Mouse (Mus musculus) forebrain, embryonic 11.5 days (tissue): ENCODE measurements at regions not wholly inside any gene's neighbourhood (a gene's known extent, or its start where the extent isn't known, plus 50 kb on each side); places are given as distances from the start of the nearest gene placed in this dataset.
A peak's percentile ranks its signal among the peaks of the same experiment; 100 is the strongest.

Experiments used
- ATAC-seq: fragments of 200-750 bp; cut with Nextera tagmentation; replicated peaks from 2 replicates; pipeline ENCODE4 v1.8.0; 2017; ENCODE audit warnings: moderate TSS enrichment; ENCODE audit not compliant: low FRiP score
- DNase-seq: peaks from one replicate; pipeline ENCODE4 v3.0.0-alpha.2; 2017; ENCODE audit warnings: low spot score
- H3K27ac ChIP-seq: fragments of 300-500 bp; sonication (generic); 2 replicates; pipeline ENCODE4 v1.5.1; 2014; ENCODE audit warnings: low read depth, low read length
- H3K27me3 ChIP-seq: fragments of 300-500 bp; sonication (generic); 2 replicates; pipeline ENCODE4 v1.6.1; 2014; ENCODE audit warnings: mild to moderate bottlenecking, low read length, mixed read lengths; ENCODE audit not compliant: control insufficient read depth, insufficient read depth
- H3K36me3 ChIP-seq: fragments of 300-500 bp; sonication (generic); 2 replicates; pipeline ENCODE4 v1.6.1; 2014; ENCODE audit warnings: mild to moderate bottlenecking, low read length, moderate library complexity, mixed read lengths; ENCODE audit not compliant: control insufficient read depth, insufficient read depth
- H3K4me1 ChIP-seq: fragments of 300-500 bp; sonication (generic); replicated peaks from 2 replicates; pipeline ENCODE4 v1.6.1; 2014; ENCODE audit warnings: low read length, mixed read lengths; ENCODE audit not compliant: control insufficient read depth, insufficient read depth
- H3K4me2 ChIP-seq: fragments of 300-500 bp; sonication (generic); 2 replicates; pipeline ENCODE4 v1.6.1; 2014; ENCODE audit warnings: low read depth, mild to moderate bottlenecking, low read length, moderate library complexity, mixed read lengths; ENCODE audit not compliant: severe bottlenecking
- H3K4me3 ChIP-seq: fragments of 300-500 bp; sonication (generic); 2 replicates; pipeline ENCODE4 v1.5.1; 2014; ENCODE audit warnings: low read depth, low read length
- H3K9ac ChIP-seq: fragments of 300-500 bp; sonication (generic); 2 replicates; pipeline ENCODE4 v1.6.1; 2014; ENCODE audit warnings: low read length
- H3K9me3 ChIP-seq: fragments of 300-500 bp; sonication (generic); 2 replicates; pipeline ENCODE4 v1.6.1; 2016; ENCODE audit warnings: low read length, mixed read lengths; ENCODE audit not compliant: control insufficient read depth
- WGBS: fragments of 180-500 bp; shearing (Covaris S2); extraction: QIAGEN DNeasy Blood & Tissue Kit; methylation state at CpG from one replicate; pipeline ENCODE4 v1.1.7; 2014; 5-methylcytosine and 5-hydroxymethylcytosine counted together

DNA sequence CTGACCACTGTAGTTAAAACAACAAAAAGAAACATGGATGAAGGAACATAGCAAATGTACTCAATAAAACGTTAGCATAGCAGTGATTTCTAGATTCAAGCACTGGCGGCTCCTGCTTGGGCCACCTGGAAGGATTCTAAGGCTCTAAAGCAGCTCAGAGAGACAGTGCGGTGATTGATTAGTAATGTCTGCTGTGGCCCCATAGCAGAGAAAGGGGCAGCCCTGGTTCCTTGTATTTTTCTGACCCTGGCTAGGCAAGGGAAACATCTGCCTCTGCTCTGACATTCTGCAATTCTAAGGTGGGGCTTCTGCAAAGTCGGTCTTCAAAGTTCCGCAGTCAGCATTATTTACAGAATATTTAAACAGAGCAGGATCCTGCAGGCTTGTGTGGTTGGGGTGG is 84.1 kb downstream of the 2410131K14Rik start:
- WGBS, result 88% methylated on average over 5 of the region's 5 CpGs

DNA sequence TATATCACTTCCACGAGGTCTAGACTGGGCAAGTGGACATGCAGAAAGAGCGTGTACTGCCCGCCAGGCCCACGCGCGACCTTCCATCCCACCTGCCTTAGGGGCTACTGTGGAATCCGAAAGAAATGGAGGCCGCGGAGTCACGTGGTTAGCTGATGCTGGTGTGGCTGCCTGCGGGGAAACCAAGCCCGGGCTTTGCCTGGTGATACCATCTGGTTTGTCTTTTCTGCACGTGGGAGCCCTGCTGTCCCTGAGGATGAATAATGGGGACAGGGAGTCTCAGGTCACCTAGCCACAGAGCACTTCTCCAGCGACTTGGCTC is 86.2 kb downstream of the 2410131K14Rik start:
- Histone ChIP-seq H3K4me1 (peaks cover 8% of the 10 kb centered on the region), H3K27ac (no peak overlapping the region), H3K9ac (peak overlapping the region; percentile 58; the same call in 1 of the 2 replicates), H3K4me3 (peak overlapping the region; percentile 2; the same call in 1 of the 2 replicates), H3K36me3 (no peaks in the 10 kb centered on the region), H3K27me3 (peaks cover 9% of the 10 kb centered on the region; the same call in 1 of the 2 replicates), H3K9me3 (no peaks in the 10 kb centered on the region; the same call in 1 of the 2 replicates), H3K4me2 (peak overlapping the region; percentile 77)
- 24% methylated on average over 14 of the region's 14 CpGs for WGBS
- ATAC-seq, result peak; percentile 29; the same call in 1 of the 2 replicates
- peak; percentile 76 for DNase-seq

More for the DNA sequence above, 84.1 kb downstream of the 2410131K14Rik start:
- Histone ChIP-seq H3K9me3 (no peaks in the 10 kb centered on the region; the same call in 1 of the 2 replicates), H3K4me3 (no peak overlapping the region), H3K36me3 (no peaks in the 10 kb centered on the region), H3K27me3 (peaks cover 9% of the 10 kb centered on the region; the same call in 1 of the 2 replicates), H3K27ac (no peak overlapping the region), H3K4me2 (no peak overlapping the region), H3K9ac (no peak overlapping the region), H3K4me1 (peaks cover 8% of the 10 kb centered on the region)
- DNase-seq (no peak), ATAC-seq (no peak)

DNA sequence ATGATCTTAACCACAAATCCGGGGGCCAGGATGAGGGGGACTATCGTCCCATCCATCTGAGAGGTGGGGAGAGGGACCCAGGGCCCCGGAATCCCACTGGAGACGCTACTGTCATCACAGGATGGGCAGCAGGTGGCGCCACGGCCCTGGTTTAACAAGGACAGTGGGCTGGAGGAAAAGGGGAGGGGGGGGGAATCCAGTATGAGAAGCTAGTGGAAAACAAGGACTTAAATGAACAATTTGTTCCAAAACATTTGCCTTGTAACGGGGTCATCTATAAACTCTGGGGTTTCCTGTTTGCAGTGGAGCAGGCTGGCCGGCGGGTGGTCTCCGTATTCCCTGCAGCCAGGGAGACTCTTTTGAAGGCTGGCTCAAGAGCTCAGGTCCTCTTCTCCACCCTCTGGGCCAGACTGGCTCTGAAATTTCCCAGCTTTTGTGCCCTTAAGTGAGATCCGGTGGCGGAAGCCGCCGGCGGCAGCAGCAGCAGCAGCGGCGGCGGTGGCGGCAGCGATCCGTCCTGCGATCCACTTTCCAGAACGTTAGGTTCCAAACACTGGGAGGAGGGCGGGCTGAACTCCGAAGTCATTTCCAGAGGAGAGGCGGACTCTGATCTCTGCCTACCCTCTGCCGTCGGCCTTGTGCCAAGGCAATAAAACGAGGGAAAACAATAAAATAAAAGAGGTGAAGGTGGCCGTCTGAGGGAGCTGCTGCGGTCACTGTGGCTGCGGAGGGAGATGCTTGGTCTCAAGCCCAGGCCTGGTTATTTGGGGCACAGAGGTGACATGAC is 86.8 kb downstream of the 2410131K14Rik start:
- Histone ChIP-seq H3K27ac (peak overlapping the region; percentile 32; the same call in 1 of the 2 replicates), H3K4me2 (peak overlapping the region; percentile 77), H3K4me1 (peaks cover 8% of the 10 kb centered on the region), H3K36me3 (no peaks in the 10 kb centered on the region), H3K9me3 (no peaks in the 10 kb centered on the region; the same call in 1 of the 2 replicates), H3K4me3 (peak overlapping the region; percentile 31), H3K27me3 (peaks cover 9% of the 10 kb centered on the region; the same call in 1 of the 2 replicates), H3K9ac (peak overlapping the region; percentile 58)
- DNase-seq (peak; percentile 92), ATAC-seq (peak; percentile 58)
- WGBS, result under 1% methylated on average over 32 of the region's 32 CpGs

DNA sequence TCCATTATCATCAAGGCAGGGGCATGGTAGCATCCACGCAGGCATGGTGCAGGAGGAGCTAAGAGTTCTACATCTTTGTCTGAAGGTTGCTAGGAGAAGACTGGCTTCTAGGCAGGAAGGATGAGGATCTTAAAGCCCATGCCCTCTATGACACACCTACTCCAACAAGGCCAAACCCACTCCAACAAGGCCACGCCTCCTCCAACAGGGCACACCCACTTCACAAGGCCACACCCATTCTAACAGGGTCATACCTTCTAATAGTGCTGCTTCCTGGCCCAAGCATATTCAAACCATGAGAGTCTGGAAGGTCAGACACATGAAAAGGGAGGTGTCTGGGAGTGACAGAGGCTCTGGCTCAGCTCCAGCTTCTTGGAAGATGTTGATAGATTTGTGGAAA is 89.0 kb downstream of the 2410131K14Rik start:
- no peaks in the 10 kb centered on the region for H3K36me3 ChIP-seq
- DNase-seq, result no peak
- H3K4me3 ChIP-seq, result no peak overlapping the region
- peaks cover 4% of the 10 kb centered on the region; the same call in 1 of the 2 replicates for H3K27me3 ChIP-seq
- H3K4me2 ChIP-seq, result no peak overlapping the region
- no peak overlapping the region for H3K9ac ChIP-seq
- H3K4me1 ChIP-seq, result peaks cover 5% of the 10 kb centered on the region
- 93% methylated on average over 2 of the region's 2 CpGs for WGBS
- no peaks in the 10 kb centered on the region; the same call in 1 of the 2 replicates for H3K9me3 ChIP-seq
- ATAC-seq, result no peak
- no peak overlapping the region for H3K27ac ChIP-seq

DNA sequence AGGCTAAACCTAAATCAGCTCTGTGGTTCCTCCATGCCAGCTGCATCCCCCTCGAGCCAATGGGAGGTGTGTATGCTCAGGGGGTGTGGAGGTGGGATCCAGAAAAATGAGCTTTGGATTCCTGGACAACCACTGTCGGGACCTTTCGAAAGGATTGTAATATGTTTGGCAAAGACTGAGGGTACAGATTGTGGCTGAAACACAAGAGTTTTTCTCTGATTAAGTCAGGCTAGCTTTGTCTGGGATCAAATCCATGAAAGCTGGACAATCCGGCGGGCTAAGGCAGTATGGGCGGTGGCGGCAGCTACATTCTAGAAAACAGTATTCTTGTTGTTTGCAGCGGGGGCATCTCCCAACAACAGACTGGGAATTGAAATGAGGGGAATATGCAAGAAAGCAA is 93.2 kb downstream of the 2410131K14Rik start:
- ATAC-seq (no peak), DNase-seq (no peak)
- no peaks in the 10 kb centered on the region for H3K4me1 ChIP-seq
- no peak overlapping the region for H3K4me3 ChIP-seq
- H3K9ac ChIP-seq, result no peak overlapping the region
- H3K27me3 ChIP-seq, result no peaks in the 10 kb centered on the region
- no peaks in the 10 kb centered on the region for H3K9me3 ChIP-seq
- no peak overlapping the region for H3K4me2 ChIP-seq
- 93% methylated on average over 8 of the region's 8 CpGs for WGBS
- H3K36me3 ChIP-seq, result no peaks in the 10 kb centered on the region
- H3K27ac ChIP-seq, result no peak overlapping the region

DNA sequence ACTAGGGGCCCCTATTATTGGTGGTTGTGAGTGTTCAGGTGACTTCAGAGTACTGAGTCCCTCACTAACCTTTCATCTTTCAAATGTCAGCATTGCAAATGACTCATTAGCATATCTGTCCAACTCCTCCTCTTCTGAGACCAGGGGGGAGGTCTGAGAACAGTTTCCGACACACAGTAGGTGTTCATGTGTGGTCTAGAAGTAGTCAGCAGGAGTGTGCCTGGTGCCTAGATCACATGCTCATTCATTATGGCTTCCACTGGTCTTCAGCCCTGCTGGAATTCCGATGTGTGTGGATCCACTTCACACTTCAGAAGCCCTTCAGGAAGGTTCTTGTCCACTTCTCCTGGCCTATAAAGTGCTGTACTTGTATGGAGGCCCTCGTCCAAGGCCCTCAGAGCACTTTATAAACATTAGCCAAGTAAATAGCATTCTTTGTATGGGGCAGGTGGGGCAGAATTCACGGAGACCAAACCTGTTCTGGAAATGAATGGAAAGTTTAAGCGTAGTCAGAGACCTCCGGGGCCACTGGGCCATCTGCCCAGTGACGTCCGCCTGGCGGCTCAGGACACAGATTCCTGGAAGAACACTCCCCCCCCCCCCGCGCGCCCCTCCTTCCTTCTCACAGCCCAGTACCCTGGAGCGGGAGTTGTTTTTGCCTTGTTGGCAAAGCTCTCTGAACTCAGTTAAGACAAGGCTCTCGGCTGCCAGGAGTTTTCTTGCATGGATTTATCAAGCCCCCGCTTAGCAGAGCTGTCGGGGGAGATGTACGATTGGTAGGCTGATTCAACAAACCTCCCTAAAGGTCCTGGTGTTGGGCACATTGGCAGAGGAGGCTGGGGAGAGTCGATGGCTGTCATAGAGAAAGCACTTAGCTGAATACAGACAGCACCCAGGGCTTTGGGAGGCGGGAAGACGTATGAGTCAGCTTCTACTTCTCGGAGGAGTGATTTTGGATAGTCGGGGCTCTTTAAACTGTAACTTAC is 94.9 kb downstream of the 2410131K14Rik start:
- H3K27me3 ChIP-seq, result no peaks in the 10 kb centered on the region
- no peak for DNase-seq
- H3K9ac ChIP-seq, result no peak overlapping the region
- no peak overlapping the region for H3K4me3 ChIP-seq
- no peak overlapping the region for H3K4me2 ChIP-seq
- H3K9me3 ChIP-seq, result no peaks in the 10 kb centered on the region
- peaks cover 4% of the 10 kb centered on the region for H3K4me1 ChIP-seq
- H3K27ac ChIP-seq, result no peak overlapping the region
- WGBS, result 66% methylated on average over 22 of the region's 22 CpGs
- H3K36me3 ChIP-seq, result no peaks in the 10 kb centered on the region
- ATAC-seq, result no peak

DNA sequence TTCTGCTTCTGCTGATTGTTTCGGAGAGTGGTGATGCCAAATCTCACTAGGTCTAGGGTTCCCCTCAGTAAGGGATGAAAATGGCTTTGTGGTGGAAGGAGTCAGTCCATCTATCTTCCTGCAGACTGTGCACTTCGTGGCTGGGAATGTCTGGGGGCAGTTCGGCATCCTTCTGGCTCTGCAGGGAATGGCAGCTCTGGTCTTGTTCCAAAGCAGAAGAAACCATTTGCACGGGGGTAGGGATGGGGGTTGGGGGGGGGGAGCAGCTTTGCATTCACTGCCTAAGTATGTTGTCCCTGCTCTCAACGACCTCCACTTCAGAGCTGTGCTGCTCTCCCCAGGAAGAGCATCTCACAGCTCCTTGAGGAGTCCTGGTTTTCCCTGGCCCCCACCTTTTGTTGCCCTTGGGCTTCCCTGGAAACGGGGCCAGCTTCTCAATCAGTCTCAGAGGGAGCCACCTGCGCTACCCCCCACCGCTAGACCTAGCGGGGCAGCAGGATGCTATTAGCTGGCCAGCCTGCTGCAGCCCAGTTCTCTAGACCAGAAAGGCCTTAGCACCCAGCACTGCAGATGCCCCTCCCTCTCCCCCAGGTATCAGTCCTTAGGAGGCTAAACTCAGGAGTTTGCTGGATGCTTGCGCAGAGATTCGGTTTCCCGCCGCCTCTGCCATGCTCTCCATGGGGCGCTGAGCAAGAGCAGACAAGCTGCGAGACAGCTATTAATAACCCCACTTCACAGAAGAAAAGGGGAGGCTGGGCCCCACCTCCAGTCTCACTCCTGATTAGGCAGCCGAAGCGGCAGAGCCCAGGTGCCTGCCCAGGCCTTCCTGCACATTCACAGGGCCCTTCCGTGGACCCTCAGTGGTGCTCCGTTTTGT is 98.7 kb downstream of the 2410131K14Rik start:
- Histone ChIP-seq H3K27ac (no peak overlapping the region), H3K36me3 (no peaks in the 10 kb centered on the region), H3K4me3 (no peak overlapping the region), H3K9ac (peak overlapping the region; percentile 3; the same call in 1 of the 2 replicates), H3K9me3 (no peaks in the 10 kb centered on the region), H3K27me3 (no peaks in the 10 kb centered on the region), H3K4me1 (peaks cover 6% of the 10 kb centered on the region), H3K4me2 (0 out of 2 replicates have a peak overlapping the region, but pooled peaks have one; percentile 18)
- WGBS, result 20% methylated on average over 19 of the region's 19 CpGs
- ATAC-seq, result no peak
- no peak for DNase-seq

DNA sequence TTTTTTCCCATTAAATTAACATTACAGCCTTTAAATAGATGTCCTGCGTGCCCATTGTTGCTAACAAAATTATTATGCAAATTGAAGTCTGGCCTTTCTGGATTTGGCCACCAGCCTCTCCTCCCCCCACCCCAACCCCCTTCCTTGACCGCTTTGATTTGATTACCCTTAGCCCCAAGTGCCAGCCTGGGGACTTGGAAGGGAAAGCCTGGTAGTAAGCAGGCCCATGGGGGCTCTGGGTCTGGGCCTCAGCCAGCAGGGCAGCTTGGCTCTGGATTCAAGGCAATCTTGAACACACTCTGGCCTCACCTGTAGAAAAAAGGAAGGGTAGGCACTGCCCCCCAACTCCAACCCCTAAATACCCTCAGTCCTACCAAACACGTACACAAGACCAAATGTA is 100.2 kb downstream of the 2410131K14Rik start:
- Histone ChIP-seq H3K4me1 (peaks cover 6% of the 10 kb centered on the region), H3K9me3 (no peaks in the 10 kb centered on the region), H3K36me3 (no peaks in the 10 kb centered on the region), H3K4me2 (no peak overlapping the region), H3K27ac (no peak overlapping the region), H3K9ac (no peak overlapping the region), H3K27me3 (no peaks in the 10 kb centered on the region), H3K4me3 (no peak overlapping the region)
- no peak for ATAC-seq
- DNase-seq, result no peak
- 66% methylated on average over 3 of the region's 3 CpGs for WGBS
